Mouse (Mus musculus) stomach, postnatal 0 days (tissue): ENCODE measurements around the gene Isy1.

Source experiments
- CTCF ChIP-seq: IDR thresholded peaks from 2 replicates; pipeline ENCODE4 v1.5.1; 2016; ENCODE audit warnings: antibody characterized with exemption, low read depth, mild to moderate bottlenecking, moderate library complexity
- EP300 ChIP-seq: optimal IDR thresholded peaks from 2 replicates; pipeline ENCODE3; 2016; ENCODE audit warnings: antibody characterized with exemption

DNA sequence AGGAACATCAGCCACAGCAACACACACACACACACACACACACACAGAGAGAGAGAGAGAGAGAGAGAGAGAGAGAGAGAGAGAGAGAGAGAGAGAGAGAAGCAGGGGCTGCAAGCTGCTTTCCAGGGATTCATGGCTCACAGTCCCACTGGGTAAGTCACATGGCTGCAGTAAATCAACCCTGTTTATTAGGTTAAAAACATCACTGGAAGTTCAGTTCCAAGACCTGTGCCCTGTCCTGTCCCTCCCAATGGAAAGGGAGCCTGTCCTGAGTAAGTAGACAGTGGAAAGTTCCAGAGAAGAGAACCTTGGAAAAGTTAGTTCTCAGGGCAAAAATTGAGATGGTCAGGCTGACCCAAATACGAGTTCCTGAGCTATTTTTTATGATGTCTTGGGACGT lies 41.3 kb downstream of the Isy1 start:
- TF ChIP-seq CTCF = no peak
- TF ChIP-seq EP300 = no peak
